Mouse (Mus musculus): ENCODE results near the gene Lce1j. TPM values are rescaled to one million over a fixed set of nuclear protein-coding genes. Genes with fewer than 3 reads are reported as not detected.

Lce1j gene
- polyA plus RNA-seq, 2 experiments = not detected

DNA sequence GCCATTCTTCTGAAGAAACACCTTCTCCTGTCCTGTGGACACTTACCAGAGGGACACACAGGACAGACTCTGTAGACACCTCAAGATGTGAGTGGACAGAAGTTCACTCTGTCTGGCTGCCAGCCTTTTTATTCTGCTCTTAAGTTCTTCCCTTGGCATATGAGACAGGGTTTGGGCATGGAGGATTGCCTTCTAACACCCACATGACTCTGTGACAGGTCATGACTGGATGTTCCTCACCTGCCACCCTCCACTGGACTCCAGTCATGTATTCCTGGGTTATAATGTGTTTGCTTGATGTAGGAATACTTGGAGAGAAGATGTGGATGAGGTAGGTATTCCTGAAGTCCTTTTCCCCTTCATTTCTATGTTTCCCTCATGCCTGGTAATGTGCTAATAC, 17.5 kb upstream of the Lce1j start, which contains the start of gene Lce1k:
Lce1k (minus strand) TSS at position 101 of the 400 bp plus-strand sequence.
- Histone ChIP-seq H3K4me2 (ENCODE audit: low read depth) (no peak within 1 kb of the TSS), H3K9ac (replicated peaks) (no peak within 1 kb of the TSS), H3K36me3 (replicated peaks; ENCODE audit: control insufficient read depth, insufficient read depth, low read depth) (no peaks in the 10 kb centered on the region), H3K27ac (no peak within 1 kb of the TSS), H3K4me3 (ENCODE audit: insufficient read depth in 1 of 2, low read depth in 2 of 2, low read length in 2 of 2) (no peak within 1 kb of the TSS), H3K27me3 (ENCODE audit: control insufficient read depth, insufficient read depth, low read length) (no peaks in the 10 kb centered on the region), H3K9me3 (ENCODE audit: control insufficient read depth, low read length) (no peaks in the 10 kb centered on the region), H3K4me1 (replicated peaks; ENCODE audit: control insufficient read depth in 2 of 2, insufficient read depth in 2 of 2, low read length in 1 of 2) (no peaks in the 10 kb centered on the region)
- TF ChIP-seq CTCF (IDR thresholded peaks at IDR 0.05; ENCODE audit: low read depth) = no peak
- no peak for TF ChIP-seq EP300 (IDR thresholded peaks at IDR 0.05; ENCODE audit: low read depth)
- DNase-seq (ENCODE audit: low read depth in 3 of 3, low spot score in 3 of 3) = no peak
- ATAC-seq (ENCODE audit: insufficient read depth) = no peak

DNA sequence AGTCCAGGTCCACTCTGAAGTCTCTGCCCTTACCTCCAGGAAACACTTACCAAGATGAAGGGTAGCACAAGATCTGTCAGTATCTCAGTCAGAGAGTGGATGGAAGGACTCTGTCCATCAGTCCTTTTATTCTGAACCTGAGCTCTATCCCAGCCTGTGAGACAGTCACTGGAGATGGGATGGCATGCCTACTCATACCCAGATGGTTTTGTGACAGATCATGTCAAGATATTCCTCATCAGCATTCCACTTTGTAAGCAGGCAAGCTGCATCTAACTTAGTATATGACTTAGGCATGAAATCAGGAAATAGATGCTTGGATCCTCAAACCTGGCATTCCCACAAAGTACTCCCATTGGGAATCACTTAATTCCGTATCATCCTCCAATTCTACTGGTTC, 11.5 kb downstream of the Lce1j start, which contains the start of gene Lce1i:
Lce1i (minus strand) TSS at position 101 of the 400 bp plus-strand sequence.
- no peak within 1 kb of the TSS for H3K4me2 ChIP-seq (ENCODE audit: low read depth)

GRCm38 (mm10) chr3:92771573-92771972, 18.7 kb downstream of the Lce1j start:
- H3K27ac ChIP-seq = no peak overlapping the region
- no peak overlapping the region for H3K4me3 ChIP-seq (ENCODE audit: insufficient read depth in 1 of 2, low read depth in 2 of 2, low read length in 2 of 2)
- whole genome bisulfite sequencing (ENCODE audit: insufficient replicate concordance) = 9% methylated on average over 3 of the region's 3 CpGs
- no peak for ATAC-seq (ENCODE audit: insufficient read depth)
- no peaks in the 10 kb centered on the region for H3K4me1 ChIP-seq (replicated peaks; ENCODE audit: control insufficient read depth in 2 of 2, insufficient read depth in 2 of 2, low read length in 1 of 2)
- H3K27me3 ChIP-seq (ENCODE audit: control insufficient read depth, insufficient read depth, low read length) = no peaks in the 10 kb centered on the region
- H3K9me3 ChIP-seq (ENCODE audit: control insufficient read depth, low read length) = no peaks in the 10 kb centered on the region
- no peaks in the 10 kb centered on the region for H3K36me3 ChIP-seq (replicated peaks; ENCODE audit: control insufficient read depth, insufficient read depth, low read depth)
- TF ChIP-seq CTCF (IDR thresholded peaks at IDR 0.05; ENCODE audit: low read depth) (no peak), EP300 (IDR thresholded peaks at IDR 0.05; ENCODE audit: low read depth) (no peak)
- no peak overlapping the region for H3K9ac ChIP-seq (replicated peaks)
- no peak for DNase-seq (ENCODE audit: low read depth in 3 of 3, low spot score in 3 of 3)
- no peak overlapping the region for H3K4me2 ChIP-seq (ENCODE audit: low read depth)

More for the DNA sequence above, 11.5 kb downstream of the Lce1j start, which contains the start of gene Lce1i:
- 25% methylated on average over 1 of the region's 1 CpGs for WGBS (ENCODE audit: insufficient replicate concordance)
- TF ChIP-seq CTCF (IDR thresholded peaks at IDR 0.05; ENCODE audit: low read depth) (no peak), EP300 (IDR thresholded peaks at IDR 0.05; ENCODE audit: low read depth) (no peak)
- no peak for ATAC-seq (ENCODE audit: insufficient read depth)
- Histone ChIP-seq H3K4me1 (replicated peaks; ENCODE audit: control insufficient read depth in 2 of 2, insufficient read depth in 2 of 2, low read length in 1 of 2) (no peaks in the 10 kb centered on the region), H3K9ac (replicated peaks) (no peak within 1 kb of the TSS), H3K27ac (no peak within 1 kb of the TSS), H3K4me3 (ENCODE audit: insufficient read depth in 1 of 2, low read depth in 2 of 2, low read length in 2 of 2) (no peak within 1 kb of the TSS), H3K27me3 (ENCODE audit: control insufficient read depth, insufficient read depth, low read length) (no peaks in the 10 kb centered on the region), H3K36me3 (replicated peaks; ENCODE audit: control insufficient read depth, insufficient read depth, low read depth) (no peaks in the 10 kb centered on the region), H3K9me3 (ENCODE audit: control insufficient read depth, low read length) (no peaks in the 10 kb centered on the region)
- DNase-seq (ENCODE audit: low read depth in 3 of 3, low spot score in 3 of 3) = no peak

- no peaks in the 10 kb centered on the region for H3K9me3 ChIP-seq (ENCODE audit: control insufficient read depth, low read length)
- 89% methylated on average over 1 of the region's 1 CpGs for WGBS (ENCODE audit: insufficient replicate concordance)
- DNase-seq (ENCODE audit: low read depth in 3 of 3, low spot score in 3 of 3) (no peak), ATAC-seq (ENCODE audit: insufficient read depth) (no peak)
- no peaks in the 10 kb centered on the region for H3K36me3 ChIP-seq (replicated peaks; ENCODE audit: control insufficient read depth, insufficient read depth, low read depth)
- no peak for TF ChIP-seq CTCF (IDR thresholded peaks at IDR 0.05; ENCODE audit: low read depth)
- no peak for TF ChIP-seq EP300 (IDR thresholded peaks at IDR 0.05; ENCODE audit: low read depth)
- no peak within 1 kb of the TSS for H3K4me3 ChIP-seq (ENCODE audit: insufficient read depth in 1 of 2, low read depth in 2 of 2, low read length in 2 of 2)
- no peaks in the 10 kb centered on the region for H3K4me1 ChIP-seq (replicated peaks; ENCODE audit: control insufficient read depth in 2 of 2, insufficient read depth in 2 of 2, low read length in 1 of 2)
- H3K27ac ChIP-seq = no peak within 1 kb of the TSS
- H3K27me3 ChIP-seq (ENCODE audit: control insufficient read depth, insufficient read depth, low read length) = no peaks in the 10 kb centered on the region
- H3K9ac ChIP-seq (replicated peaks) = no peak within 1 kb of the TSS
- no peak within 1 kb of the TSS for H3K4me2 ChIP-seq (ENCODE audit: low read depth)
Measured at GRCm38 (mm10) chr3:92764965-92765364, 25.3 kb downstream of the Lce1j start, which contains the start of gene Lce1h. Lce1h (minus strand) TSS chr3:92765065.

DNA sequence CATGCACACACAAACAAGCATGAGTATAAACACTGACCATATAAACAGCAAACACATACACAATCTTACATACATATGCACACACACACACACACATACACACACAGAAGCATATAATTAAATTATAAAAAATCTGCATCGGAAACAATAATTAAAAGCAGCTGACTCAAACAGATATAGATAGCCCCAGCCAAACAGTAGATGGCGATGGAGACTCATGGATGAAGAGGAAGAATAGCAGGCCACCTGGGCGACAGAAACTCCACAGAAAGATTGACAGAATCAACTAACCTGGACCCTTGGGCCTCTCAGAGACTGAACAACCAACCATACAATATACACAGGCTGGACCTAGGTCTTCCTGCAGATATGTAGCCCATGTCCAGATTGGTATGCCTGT, 37.1 kb downstream of the Lce1j start:
- no peaks in the 10 kb centered on the region for H3K36me3 ChIP-seq (replicated peaks; ENCODE audit: control insufficient read depth, insufficient read depth, low read depth)
- H3K4me2 ChIP-seq (ENCODE audit: low read depth) = no peak overlapping the region
- DNase-seq (ENCODE audit: low read depth in 3 of 3, low spot score in 3 of 3) = no peak
- ATAC-seq (ENCODE audit: insufficient read depth) = no peak
- no peak overlapping the region for H3K9ac ChIP-seq (replicated peaks)
- H3K27ac ChIP-seq = no peak overlapping the region
- H3K4me1 ChIP-seq (replicated peaks; ENCODE audit: control insufficient read depth in 2 of 2, insufficient read depth in 2 of 2, low read length in 1 of 2) = no peaks in the 10 kb centered on the region
- TF ChIP-seq EP300 (IDR thresholded peaks at IDR 0.05; ENCODE audit: low read depth) (no peak), CTCF (IDR thresholded peaks at IDR 0.05; ENCODE audit: low read depth) (no peak)
- no peak overlapping the region for H3K4me3 ChIP-seq (ENCODE audit: insufficient read depth in 1 of 2, low read depth in 2 of 2, low read length in 2 of 2)
- H3K27me3 ChIP-seq (ENCODE audit: control insufficient read depth, insufficient read depth, low read length) = no peaks in the 10 kb centered on the region
- no peaks in the 10 kb centered on the region for H3K9me3 ChIP-seq (ENCODE audit: control insufficient read depth, low read length)
- WGBS (ENCODE audit: insufficient replicate concordance) = 29% methylated on average over 3 of the region's 3 CpGs
